Mouse (Mus musculus) ovary, postnatal 36 days (tissue): ENCODE data around the gene Pcnx3.

Source experiments
- DNase-seq: peaks from one replicate; pipeline ENCODE4 v3.0.0; 2022; ENCODE audit warnings: low spot score, mixed read lengths

Gene Pcnx3

DNA sequence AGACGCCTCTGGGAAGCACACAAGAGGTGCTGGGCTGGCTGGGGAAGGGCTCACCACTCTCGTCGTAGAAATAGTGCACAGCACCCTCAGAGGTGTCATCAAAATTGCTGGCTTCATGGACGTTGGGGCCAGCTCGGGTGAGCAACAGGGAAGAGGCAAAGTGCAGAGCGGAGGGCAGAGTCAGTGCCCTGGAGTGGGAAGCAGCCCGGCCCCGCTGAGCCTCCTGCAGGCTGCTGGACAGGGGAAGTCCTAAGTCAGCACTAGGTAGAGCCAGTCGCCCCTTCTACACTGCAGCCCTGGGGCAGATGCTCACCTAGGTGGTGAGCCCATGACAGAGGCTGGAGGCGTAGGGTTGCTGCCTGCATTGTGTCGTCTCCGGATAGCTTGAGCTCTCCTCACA is 4.5 kb downstream of the Pcnx3 start:
- no peak for DNase-seq

DNA sequence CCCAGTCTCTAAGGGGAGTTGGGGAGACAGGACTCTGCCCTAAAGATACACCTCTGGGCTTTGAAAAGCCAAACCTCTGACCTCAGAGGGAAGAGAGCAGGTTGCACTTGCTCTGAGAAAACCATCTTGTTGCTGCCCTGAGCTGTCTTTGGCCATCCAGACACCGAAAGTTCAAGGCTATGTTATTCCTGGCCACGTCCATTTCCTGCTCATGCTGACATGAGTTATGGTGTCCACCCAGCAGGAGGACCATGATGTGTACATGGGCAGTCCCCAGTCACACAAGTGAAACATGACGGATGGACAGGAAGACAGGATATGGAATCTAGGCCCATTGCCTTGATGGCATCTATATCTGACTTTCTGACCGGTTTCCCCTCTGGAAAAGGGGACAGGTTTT is 8.3 kb downstream of the Pcnx3 start:
- no peak for DNase-seq

DNA sequence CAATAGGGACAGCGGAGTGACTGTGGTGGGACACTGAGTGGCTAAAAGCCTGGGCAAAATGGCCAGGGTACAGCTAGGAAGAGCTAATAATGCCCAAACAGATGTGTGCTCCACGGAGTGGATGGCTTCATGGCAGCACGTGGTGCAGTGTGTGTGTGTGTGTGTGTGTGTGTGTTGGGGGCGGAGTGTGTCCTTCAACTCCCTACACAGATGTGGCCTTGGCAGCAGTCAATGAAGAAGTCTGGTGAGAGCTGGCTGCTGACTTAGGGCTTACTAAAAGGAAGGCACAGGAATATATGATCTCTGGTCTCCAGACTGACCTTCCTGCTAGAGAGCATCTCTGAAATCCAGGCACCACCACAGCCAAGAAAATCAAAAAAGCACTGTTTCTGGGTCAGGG is 20.3 kb downstream of the Pcnx3 start:
- DNase-seq, result no peak

DNA sequence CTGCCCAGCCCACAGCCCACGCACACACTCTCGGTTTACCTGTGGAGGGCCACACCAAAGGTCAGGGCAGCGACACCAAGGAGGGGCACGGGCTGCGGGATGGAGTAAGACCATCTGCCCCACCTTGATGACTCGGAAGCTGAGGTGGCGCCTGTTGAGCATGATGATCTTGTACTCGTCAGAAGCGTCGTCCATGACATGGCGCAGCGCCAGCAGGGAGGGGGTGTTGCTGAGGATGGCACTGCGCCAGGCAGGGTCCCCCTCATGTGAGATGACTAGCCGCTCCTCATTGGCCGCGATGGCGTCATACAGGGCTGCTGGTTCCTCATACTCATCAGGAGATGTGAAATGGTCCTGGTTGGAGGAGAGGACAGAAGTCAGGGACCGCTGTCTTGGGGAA is 22.3 kb downstream of the Pcnx3 start:
- DNase-seq, result no peak

DNA sequence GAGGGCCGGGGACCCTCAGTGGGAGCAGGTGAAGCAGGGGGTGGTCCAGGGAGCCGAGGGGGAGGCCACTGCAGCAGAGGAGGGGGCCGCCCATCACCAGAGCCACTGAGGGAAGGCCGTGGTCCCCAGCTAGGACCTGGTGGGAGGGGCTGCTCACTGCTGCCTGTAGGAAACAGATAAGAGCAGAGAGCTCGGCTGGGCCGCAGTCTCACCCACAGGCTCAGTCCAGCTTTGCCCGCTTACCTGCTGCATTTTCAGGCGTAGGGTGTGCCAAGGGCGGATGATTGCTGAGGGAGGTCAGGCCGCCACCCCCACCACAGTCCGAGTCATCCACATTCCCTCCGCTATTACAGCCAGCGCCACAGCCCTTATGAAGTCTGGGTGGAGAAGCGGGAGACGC is 23.2 kb downstream of the Pcnx3 start:
- no peak for DNase-seq

DNA sequence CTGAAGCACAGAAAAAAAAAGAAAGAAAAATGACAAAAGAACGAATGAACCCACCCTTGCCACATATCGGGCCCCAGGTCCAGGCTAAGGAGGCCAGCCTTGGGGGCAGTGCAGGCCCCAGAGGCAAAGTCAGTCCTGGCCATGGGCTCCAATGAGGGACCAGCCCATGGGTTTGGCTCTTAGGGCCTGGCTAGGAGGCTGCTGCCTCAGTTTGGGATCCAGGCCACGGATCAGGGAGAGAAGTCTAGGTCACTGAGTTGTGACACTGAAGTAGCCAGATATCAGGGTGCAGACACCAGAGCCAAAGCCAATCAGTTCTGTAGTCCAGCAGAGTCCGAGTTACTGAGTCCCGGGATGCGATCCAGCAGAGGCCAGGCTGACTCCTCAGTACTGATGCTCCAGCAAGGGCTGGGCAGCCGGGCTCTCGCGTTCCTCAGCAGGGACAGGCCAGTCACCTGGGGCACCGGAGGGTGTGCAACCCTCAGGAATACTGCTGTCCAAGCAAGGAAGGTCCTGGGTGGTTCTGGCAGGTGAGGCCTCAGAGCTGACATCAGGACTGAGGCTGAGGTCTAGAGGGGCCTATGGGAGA is 23.9 kb downstream of the Pcnx3 start:
- DNase-seq, result no peak

DNA sequence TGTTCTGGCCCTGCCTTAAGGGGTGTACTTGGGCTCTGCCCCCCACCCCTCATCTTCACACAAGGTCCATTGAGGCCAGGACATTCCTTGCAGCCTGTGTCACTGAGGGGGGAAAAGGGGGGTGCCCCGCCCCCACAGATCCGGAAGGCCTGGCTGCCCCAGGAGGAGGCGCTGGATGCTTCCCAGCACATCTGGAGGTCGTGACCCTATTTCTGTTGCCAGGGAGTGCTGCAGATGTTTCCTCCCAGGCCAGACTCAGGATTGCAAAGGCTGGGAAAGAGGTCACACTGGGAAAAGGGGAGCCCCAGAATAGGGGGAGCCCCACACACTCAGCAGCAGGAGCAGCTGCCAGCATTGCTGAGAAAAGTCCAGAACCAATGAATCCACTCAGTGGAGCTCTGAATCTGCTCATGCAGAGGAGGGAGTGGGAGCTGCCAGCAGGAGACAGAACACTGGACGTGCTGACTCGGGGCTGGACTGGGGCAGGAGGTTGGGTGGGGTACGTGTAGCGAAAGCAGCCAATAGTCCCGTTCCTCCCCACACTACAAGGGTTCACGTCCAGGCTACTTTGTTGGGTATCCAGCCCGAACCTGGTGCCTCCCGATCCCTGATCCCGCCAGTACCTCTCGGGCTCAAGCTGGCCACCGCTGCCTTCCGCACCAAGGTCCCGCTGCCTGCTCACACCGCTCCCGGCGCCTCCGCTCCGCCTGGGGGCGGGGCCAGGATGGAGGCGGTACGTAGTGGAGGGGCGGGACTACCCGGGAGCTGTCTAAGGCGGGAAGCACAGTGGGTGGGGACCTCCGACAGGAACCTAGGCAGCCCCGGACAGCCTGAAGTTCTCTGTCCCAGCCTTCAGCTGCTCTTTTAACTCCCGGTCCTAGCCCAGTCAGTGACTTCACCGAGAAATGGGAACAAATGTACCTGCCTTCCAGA is 25.5 kb downstream of the Pcnx3 start, which contains the start of gene Sipa1:
Sipa1 (minus strand) TSS at position 727 of the 933 bp plus-strand sequence.
- DNase-seq, result peak; percentile 94

DNA sequence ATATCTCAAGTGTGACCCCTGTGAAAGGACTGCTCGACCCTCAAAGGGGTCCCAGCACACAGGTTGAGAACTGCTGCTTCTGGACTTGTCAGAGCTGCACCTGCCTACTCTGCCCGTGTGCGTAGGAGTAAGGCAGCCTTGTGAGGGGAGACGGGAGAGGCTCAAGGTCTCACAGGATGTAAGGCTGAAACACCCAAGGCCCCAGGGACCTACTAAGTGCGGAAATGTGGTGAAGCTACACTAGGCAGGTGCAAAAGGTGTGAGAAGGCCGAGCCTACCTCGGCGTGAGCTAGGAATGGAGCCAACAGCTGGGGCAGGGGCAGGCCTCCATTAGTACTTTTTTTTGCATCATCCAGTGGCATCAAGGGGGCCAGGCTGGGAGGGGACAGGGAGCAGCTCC is 26.4 kb downstream of the Pcnx3 start:
- no peak for DNase-seq

DNA sequence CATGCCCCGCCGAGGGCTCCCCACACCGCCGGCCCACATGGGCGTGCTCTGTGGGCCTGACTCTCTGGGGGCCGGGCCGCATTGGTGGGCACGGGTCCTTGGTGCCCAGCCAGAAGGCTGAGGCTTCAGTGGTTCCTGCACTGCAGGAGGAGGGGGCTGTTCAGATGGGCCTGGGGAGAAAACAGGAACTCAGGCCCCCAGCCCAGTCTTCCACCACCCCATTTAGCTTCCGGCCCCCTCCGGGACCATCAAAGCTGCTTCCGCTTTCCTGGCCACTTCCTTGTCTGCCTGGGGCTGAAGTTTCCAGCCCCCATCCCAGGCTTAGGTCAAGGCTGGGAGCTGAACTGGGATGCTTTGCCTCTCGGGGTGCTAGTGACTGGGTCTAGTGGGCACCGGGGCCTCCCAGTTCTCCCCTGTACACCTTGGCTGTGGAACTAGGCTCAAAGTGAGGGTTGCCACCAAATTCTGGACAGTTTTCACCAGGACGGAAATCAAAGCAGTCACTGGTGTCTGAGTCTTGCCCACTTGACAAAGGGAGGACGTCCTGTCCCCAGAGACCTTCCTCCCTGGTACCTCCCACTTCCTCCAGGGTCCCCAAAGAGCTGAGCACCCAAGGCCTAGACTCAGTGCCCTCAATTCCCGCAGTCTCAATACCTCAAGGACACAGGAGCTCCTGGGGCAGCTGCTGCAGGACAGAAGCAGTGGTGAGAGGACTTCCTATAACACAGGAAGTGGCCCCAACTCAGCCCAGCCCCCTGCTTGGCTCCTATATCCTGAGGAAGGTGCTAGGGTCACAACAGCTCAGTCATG is 27.6 kb downstream of the Pcnx3 start:
- no peak for DNase-seq

DNA sequence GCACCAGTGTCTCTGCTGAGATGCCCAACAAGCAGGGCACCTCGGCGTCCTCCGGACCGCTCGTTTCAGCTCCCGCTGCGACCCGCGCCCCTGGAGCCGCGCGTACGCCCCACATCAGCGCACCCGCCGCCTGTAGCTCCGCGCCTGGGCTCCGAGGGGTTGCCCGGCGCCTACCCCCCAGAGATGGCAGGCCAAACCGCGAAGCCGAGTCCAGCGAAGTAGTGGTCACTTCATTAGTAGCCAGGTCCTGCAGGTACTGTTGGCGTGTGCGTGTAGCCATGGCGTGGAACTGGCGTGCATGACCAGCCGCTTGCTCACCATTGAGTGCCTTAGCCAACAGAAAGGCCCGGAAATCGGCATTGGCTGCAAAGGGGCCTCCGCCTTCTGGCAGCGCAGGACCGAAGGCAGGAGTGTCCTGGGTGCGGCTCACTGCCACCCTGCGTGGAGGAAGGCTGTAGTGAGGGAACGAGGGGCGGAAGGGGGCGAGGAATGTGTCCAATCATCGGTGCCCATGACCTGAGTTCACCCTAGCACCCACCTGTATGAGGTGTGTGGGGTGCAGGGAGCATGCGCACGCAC is 33.9 kb downstream of the Pcnx3 start:
- DNase-seq, result no peak

DNA sequence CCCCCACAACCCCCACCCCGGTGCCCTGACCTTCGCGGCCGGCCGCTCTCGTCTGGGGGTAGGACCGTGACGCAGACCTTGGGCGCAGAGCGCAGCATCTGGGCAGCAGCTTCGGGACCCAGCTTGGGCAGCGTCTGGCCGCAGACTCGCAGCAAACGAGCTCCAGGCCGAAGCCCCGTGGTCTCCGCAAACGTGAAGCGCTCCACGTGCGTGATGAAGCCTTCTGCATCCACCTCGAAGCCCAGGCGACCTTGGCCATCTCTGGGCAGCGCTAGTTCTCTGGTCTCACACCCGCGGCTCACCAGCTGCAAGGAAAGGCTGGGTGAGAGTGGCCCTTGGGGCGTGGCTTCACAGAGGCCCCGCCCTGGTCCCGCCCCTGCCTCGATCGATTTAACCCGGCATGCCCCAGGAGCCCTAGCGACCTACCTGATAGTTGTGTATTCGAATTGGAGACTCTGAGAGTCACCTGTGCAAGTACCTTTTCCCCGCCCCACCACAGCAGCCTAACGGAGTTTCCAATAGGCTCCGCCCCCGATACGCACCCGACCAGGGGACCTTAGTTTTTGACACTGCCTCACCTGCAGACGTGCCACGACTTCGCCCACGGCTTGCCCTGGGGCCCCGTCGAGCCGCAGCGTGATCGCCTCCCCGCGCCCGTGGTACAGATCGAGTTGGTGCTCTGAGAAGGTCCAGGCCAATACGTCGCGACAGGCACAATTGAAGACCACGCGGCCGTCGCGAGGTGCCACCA is 34.6 kb downstream of the Pcnx3 start:
- no peak for DNase-seq

DNA sequence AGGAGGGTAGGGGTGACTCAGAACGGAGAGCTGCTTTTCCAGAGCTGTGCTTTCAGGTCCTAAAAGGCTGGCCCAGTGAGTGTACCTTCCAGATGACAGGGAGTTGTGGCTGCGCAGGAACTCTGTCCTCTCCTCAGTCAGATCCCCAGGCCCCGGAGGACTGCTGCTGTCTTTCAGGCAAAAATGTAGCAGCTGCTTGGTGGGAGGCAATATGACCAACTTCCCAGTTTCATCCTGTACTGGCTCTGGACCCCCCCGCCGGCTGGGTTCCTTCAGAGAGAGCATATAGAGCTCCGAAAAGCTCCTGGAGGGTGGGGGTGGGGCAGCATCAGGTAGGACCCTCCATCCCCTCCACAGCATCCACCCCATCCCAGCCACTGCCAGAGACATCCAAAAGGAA is 36.1 kb downstream of the Pcnx3 start:
- no peak for DNase-seq

DNA sequence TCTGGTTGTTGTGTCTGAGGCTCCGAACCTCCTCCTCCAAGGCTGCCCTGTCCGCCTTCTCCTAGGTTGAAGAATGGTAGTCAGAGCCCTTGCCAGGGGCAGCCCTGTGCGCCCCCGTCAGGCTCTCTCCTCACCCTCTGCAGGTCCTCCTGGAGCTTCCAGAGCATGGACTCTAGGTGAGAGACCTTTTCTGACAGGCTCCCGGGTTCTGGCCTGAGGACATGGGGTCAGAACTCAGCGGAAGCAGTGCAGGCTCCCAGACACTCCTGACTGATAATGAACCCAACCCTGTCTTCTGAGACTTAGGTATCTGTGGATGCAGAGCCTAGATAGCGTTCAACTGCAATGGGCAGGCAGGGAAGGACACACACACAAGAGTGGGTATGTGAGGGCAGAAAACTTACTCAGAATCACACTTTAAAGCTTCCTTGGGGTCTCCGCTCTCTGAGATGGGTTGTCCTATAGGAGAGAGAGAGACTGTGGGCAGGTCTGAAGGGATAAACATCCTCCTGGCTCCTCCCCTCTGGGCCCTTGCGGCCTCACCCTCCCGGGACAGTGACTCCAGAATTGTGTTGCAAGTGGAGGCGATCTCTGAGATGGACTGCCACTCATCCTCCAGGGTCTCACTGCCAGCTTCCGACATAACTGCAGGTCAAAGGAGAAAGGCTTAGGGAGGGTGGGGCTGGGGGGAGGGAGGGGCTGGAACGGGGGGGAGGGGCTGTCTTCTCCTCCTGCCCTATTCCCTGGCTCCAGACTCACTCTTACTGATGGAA is 37.0 kb downstream of the Pcnx3 start:
- no peak for DNase-seq

DNA sequence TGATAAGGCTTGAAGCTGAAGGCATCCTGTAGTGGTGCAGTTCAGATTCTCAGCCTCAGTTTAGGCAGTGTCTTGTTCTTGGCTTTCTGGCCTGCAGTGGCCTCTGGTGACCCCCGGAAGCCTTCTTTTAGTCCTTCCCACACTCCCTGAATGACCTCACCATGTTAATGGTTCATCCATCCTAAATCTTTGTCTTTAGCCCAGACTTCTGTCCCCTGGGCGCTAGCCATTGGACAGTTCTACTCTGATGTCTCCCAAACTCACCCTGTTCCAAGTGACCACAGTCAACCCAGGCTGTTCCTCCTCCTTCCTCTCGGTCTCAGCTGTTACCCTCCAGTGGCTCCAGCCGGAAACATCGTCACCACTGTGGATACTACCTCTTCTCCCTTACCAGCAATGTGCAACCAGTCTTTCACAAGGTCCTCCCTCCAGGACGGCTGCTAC is 39.4 kb downstream of the Pcnx3 start:
- no peak for DNase-seq

DNA sequence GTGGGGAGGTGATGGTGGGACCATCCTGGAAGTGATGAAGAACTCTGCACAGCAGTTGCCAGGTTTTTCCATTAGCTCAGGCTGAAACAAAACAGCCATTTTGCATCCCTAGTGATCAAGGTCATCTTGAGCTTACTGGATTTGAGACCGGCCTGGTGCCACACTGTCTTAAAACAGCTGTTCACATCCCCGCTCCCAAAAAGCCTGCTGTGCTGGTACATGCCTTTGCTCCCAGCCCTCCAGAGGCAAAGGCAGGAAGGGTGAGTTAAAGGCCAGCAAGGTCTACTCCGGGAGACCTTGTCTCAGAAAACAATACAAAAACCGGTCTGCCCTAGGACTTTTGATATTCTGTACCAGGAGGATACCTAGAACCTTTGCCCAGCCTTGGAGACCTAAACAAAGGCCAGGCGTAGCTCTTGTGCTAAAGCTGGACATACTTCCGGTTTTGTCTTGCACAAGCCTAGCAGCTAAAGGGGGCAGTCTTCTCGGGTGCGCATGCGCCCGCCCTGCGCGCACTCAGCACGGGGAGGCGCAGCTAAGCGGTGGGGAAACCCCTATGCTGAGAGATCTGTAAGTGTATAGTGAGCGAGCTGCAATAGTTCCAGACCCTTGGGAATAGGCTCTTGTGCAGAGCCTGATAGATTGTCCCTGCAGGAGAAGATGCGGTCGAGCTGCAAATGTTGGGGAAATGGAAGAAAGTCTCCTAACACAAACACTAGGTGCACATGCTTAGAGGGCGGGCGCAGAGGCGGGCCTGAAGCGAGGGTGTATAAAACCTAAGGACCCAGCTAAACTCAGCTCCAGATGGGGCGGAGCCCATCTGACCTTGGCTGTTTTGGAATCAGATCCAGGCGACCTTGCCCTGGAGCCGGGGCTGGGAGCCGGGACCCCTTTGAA is 40.1 kb downstream of the Pcnx3 start:
- DNase-seq, result peak; percentile 83

DNA sequence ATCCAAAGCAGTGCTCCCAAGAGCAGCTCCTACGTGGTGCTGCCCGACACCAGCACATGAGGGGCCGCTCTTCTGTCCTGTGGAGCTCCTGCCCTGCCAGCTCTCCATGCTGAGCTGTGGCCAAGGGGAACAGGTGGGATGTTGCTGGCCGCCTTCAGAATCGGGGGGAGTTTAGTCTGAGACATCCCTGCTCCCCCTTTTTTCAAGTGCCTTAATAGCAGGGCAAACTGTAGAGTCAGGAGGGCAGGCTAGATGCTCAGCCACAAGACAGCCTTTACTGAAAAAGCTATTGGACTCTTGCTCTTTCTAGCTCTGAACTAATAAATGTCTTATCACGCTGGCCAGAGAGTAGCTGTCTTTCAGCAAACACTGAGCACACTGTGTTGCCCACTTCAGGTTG is 40.9 kb downstream of the Pcnx3 start:
- no peak for DNase-seq

DNA sequence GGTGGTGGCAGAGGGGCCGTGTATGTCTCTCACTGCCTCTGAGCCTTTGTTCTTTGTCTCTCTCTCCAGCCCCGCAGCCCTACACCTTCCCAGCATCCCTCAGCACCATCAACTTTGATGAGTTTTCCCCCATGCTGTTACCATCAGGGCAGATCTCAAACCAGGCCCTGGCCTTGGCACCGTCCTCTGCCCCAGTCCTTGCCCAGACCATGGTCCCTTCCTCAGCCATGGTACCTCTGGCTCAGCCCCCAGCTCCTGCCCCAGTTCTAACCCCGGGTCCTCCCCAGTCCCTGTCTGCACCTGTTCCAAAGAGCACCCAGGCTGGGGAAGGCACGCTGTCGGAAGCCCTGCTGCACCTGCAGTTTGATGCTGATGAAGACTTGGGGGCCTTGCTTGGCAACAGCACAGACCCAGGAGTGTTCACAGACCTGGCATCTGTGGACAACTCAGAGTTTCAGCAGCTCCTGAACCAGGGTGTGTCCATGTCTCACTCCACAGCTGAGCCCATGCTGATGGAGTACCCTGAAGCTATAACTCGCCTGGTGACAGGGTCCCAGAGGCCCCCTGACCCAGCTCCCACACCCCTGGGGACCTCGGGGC is 41.9 kb downstream of the Pcnx3 start:
- no peak for DNase-seq

DNA sequence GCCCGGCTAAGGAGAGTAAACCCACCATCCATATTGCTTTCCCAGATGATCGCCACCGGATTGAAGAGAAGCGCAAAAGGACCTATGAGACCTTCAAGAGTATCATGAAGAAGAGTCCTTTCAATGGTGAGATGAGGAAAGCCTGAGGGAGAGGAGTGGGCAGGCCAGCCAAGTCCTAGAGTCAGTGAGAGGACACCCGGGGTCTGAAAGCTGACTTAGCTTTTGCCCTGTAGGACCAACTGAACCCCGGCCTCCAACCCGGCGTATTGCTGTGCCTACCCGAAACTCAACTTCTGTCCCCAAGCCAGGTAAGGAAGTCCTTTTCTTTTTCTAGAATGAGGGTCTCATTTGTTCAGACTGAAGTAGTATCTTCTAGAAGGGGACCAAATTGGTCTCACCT is 43.4 kb downstream of the Pcnx3 start:
- DNase-seq, result no peak

DNA sequence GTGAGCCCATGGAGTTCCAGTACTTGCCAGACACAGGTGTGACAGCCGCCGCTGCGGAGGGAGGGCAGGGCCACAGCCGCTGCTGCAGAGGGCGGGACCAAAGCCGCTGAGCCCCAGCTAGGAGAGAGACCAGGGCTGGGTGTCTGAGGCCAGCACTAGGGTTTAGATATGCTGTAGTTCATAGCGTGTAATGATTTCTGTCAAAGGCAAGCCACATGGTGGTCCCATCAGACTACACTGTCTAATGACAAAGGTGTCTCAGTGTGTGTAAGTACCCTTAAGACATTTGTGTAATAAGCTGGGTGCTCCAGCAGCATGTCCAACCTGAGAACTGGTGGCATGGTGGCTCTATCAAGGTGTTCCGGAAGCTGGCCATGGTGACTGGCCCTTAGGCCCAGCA is 47.1 kb downstream of the Pcnx3 start:
- no peak for DNase-seq
